Mouse (Mus musculus): Measurements from ENCODE around the gene Mycbp. TPM values are rescaled to one million over a fixed set of nuclear protein-coding genes. Genes with fewer than 3 reads are reported as not detected.

Mycbp gene
- polyA plus RNA-seq, 1 experiment, result 23.3 TPM

DNA sequence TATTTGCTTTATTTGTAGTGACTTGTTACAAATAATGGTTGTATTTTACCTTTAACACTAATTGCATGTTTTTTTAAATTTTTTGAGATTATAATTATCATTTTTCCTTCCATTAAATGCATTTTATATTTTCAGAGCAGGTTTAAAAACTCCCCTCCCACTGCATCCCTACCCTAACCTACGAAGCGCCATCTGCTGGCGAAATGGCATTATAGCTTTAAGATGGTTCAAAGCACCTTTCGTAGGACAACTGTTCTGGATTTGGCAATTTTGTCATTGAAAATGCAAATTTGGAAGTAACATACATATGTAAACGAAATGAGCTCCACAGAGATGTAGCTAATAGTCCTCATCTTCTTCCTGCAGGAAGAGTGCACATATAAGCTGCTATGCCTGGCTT, 5.9 kb upstream of the Mycbp start:
- TF ChIP-seq CTCF (IDR thresholded peaks at IDR 0.05; ENCODE audit: borderline replicate concordance, insufficient read depth, low read depth, low read length) (peak; percentile 69; the same call in 1 of the 2 replicates), POLR2A (IDR thresholded peaks at IDR 0.05; ENCODE audit: borderline replicate concordance, insufficient read depth, low read length) (no peak)
- Histone ChIP-seq H3K27ac (ENCODE audit: insufficient read depth, low read length) (no peak overlapping the region), H3K27me3 (ENCODE audit: control insufficient read depth, insufficient read depth, low read length) (no peaks in the 10 kb centered on the region), H3K4me1 (ENCODE audit: control insufficient read depth, insufficient read depth, low read length) (no peaks in the 10 kb centered on the region; the same call in 1 of the 2 replicates), H3K4me3 (replicated peaks; ENCODE audit: insufficient read depth, low read depth, low read length) (no peak overlapping the region)
- DNase-seq, result peak; percentile 40 to 42
- WGBS, result 4% methylated on average over 5 of the region's 5 CpGs

DNA sequence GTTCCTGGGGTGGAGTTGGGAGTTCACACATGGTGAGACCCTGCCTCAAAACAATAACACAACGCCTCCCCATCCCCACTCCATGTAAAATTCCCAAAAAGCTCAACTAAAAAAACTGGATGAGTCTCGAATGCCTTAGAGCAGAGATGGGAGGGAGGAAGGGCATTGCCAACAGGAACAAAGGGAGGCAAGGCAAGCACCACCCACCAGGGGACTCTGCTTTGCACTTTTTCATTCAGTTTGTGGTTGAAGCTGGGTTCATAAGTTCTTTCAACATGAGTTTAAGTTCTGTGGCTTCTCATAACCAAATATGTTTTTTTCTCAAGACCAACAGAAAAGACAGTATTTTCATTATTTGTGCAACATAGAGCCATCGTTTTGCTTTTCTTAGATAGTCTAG, 1.2 kb upstream of the Mycbp start:
- Histone ChIP-seq H3K4me3 (replicated peaks; ENCODE audit: insufficient read depth, low read depth, low read length) (no peak overlapping the region), H3K4me1 (ENCODE audit: control insufficient read depth, insufficient read depth, low read length) (no peaks in the 10 kb centered on the region; the same call in 1 of the 2 replicates), H3K27ac (ENCODE audit: insufficient read depth, low read length) (no peak overlapping the region), H3K27me3 (ENCODE audit: control insufficient read depth, insufficient read depth, low read length) (no peaks in the 10 kb centered on the region)
- 72% methylated on average over 3 of the region's 3 CpGs for WGBS
- TF ChIP-seq POLR2A (IDR thresholded peaks at IDR 0.05; ENCODE audit: borderline replicate concordance, insufficient read depth, low read length) (no peak), CTCF (IDR thresholded peaks at IDR 0.05; ENCODE audit: borderline replicate concordance, insufficient read depth, low read depth, low read length) (no peak)
- DNase-seq, result no peak

- no peak for DNase-seq
- TF ChIP-seq CTCF (IDR thresholded peaks at IDR 0.05; ENCODE audit: borderline replicate concordance, insufficient read depth, low read depth, low read length), result no peak
- no peak for TF ChIP-seq POLR2A (IDR thresholded peaks at IDR 0.05; ENCODE audit: borderline replicate concordance, insufficient read depth, low read length)
Measured at GRCm38 (mm10) chr4:123905126-123905668, 565 bp downstream of the Mycbp start.

GRCm38 (mm10) chr4:123911503-123911902, 6.9 kb downstream of the Mycbp start:
- Histone ChIP-seq H3K4me1 (ENCODE audit: control insufficient read depth, insufficient read depth, low read length) (no peaks in the 10 kb centered on the region; the same call in 1 of the 2 replicates), H3K27ac (ENCODE audit: insufficient read depth, low read length) (no peak overlapping the region), H3K4me3 (replicated peaks; ENCODE audit: insufficient read depth, low read depth, low read length) (no peak overlapping the region), H3K27me3 (ENCODE audit: control insufficient read depth, insufficient read depth, low read length) (no peaks in the 10 kb centered on the region)
- 86% methylated on average over 4 of the region's 4 CpGs for WGBS
- DNase-seq, result no peak
- TF ChIP-seq POLR2A (IDR thresholded peaks at IDR 0.05; ENCODE audit: borderline replicate concordance, insufficient read depth, low read length) (no peak), CTCF (IDR thresholded peaks at IDR 0.05; ENCODE audit: borderline replicate concordance, insufficient read depth, low read depth, low read length) (no peak)

More at GRCm38 (mm10) chr4:123905126-123905668, 565 bp downstream of the Mycbp start:
- Histone ChIP-seq H3K4me1 (ENCODE audit: control insufficient read depth, insufficient read depth, low read length) (no peaks in the 10 kb centered on the region; the same call in 1 of the 2 replicates), H3K27me3 (ENCODE audit: control insufficient read depth, insufficient read depth, low read length) (no peaks in the 10 kb centered on the region), H3K4me3 (replicated peaks; ENCODE audit: insufficient read depth, low read depth, low read length) (peak overlapping the region; percentile 57), H3K27ac (ENCODE audit: insufficient read depth, low read length) (no peak overlapping the region)
- WGBS, result 1% methylated on average over 51 of the region's 53 CpGs

GRCm38 (mm10) chr4:123912431-123912830, 7.8 kb downstream of the Mycbp start:
- H3K4me3 ChIP-seq (replicated peaks; ENCODE audit: insufficient read depth, low read depth, low read length), result no peak overlapping the region
- TF ChIP-seq CTCF (IDR thresholded peaks at IDR 0.05; ENCODE audit: borderline replicate concordance, insufficient read depth, low read depth, low read length), result no peak
- no peak for TF ChIP-seq POLR2A (IDR thresholded peaks at IDR 0.05; ENCODE audit: borderline replicate concordance, insufficient read depth, low read length)
- no peaks in the 10 kb centered on the region; the same call in 1 of the 2 replicates for H3K4me1 ChIP-seq (ENCODE audit: control insufficient read depth, insufficient read depth, low read length)
- 65% methylated on average over 2 of the region's 2 CpGs for WGBS
- H3K27me3 ChIP-seq (ENCODE audit: control insufficient read depth, insufficient read depth, low read length), result no peaks in the 10 kb centered on the region
- DNase-seq, result no peak
- no peak overlapping the region for H3K27ac ChIP-seq (ENCODE audit: insufficient read depth, low read length)

GRCm38 (mm10) chr4:123916748-123917547, 12.3 kb downstream of the Mycbp start, which contains the start of gene Rragc:
Gene Rragc (plus strand): TSS chr4:123917446.
- 1% methylated on average over 49 of the region's 49 CpGs for WGBS
- peak within 1 kb of the TSS; percentile 65 for H3K4me3 ChIP-seq (replicated peaks; ENCODE audit: insufficient read depth, low read depth, low read length)
- H3K27me3 ChIP-seq (ENCODE audit: control insufficient read depth, insufficient read depth, low read length), result no peaks in the 10 kb centered on the region
- TF ChIP-seq CTCF (IDR thresholded peaks at IDR 0.05; ENCODE audit: borderline replicate concordance, insufficient read depth, low read depth, low read length) (no peak), POLR2A (IDR thresholded peaks at IDR 0.05; ENCODE audit: borderline replicate concordance, insufficient read depth, low read length) (peak; percentile 83)
- peak within 1 kb of the TSS; percentile 89 for H3K27ac ChIP-seq (ENCODE audit: insufficient read depth, low read length)
- H3K4me1 ChIP-seq (ENCODE audit: control insufficient read depth, insufficient read depth, low read length), result peaks cover 6% of the 10 kb centered on the region
- peak; percentile 100 for DNase-seq

- H3K27me3 ChIP-seq (ENCODE audit: control insufficient read depth, insufficient read depth, low read length), result no peaks in the 10 kb centered on the region
- under 1% methylated on average over 61 of the region's 63 CpGs for WGBS
- peak within 1 kb of the TSS; percentile 89 for H3K27ac ChIP-seq (ENCODE audit: insufficient read depth, low read length)
- no peak for DNase-seq
- peaks cover 6% of the 10 kb centered on the region for H3K4me1 ChIP-seq (ENCODE audit: control insufficient read depth, insufficient read depth, low read length)
- H3K4me3 ChIP-seq (replicated peaks; ENCODE audit: insufficient read depth, low read depth, low read length), result peak within 1 kb of the TSS; percentile 65
- TF ChIP-seq CTCF (IDR thresholded peaks at IDR 0.05; ENCODE audit: borderline replicate concordance, insufficient read depth, low read depth, low read length) (no peak), POLR2A (IDR thresholded peaks at IDR 0.05; ENCODE audit: borderline replicate concordance, insufficient read depth, low read length) (no peak)
Measured at GRCm38 (mm10) chr4:123917548-123918140, 13.0 kb downstream of the Mycbp start, which contains the start of gene 4930535I16Rik. Gene 4930535I16Rik (minus strand): TSS chr4:123918022.

Data from cerebellum, adult 2 months (tissue).